Comparison of ENCODE assay signal across 8 mouse cellular contexts in the genomic region with DNA sequence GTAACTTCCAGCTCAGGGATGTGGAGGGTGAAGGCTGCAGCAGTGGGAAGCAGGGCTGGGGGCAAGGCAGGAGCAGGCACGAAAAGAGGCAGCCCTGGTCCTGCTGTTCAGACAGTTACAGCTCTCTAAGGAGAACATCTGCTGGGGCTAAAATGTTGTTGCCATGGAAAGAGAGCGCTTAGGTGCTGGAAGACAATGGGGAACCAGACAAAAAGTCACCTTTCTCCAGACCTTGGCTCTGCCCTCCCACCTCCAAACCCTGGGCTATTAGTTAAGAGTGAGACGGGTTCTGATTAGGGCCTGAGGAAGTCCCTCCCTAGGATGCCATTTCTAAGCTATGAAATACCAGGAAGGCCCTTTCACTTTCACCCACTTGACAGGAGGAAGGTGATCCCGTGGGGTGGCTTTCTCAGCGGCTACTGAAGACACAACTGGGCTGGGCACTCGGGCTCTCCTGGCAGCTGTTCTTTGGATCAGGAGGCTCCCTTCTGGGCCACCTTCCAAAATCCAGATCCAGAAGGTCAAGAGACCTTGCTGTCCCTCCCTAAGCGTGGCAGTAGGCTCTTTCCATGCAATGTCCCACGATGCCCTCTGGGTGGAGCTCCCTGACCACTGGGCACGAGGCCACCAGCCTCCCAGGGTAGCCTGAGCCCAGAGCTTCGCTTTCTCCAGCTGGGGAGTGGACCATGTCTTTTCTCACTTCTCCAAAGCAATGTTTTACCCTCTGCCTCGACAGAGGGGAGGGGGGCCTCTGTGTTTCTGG. TPM values are rescaled to one million over a fixed set of nuclear protein-coding genes. Genes with fewer than 3 reads are reported as not detected.
DNase-seq lines count a peak whose midpoint lies in the region; ATAC-seq lines count a peak whose summit lies in the region.

No protein-coding gene starts in this region.

- WGBS in heart, embryonic 13.5 days: 13% methylated on average over 11 of the region's 11 CpGs

- DNase-seq in ES-CJ7 (ENCODE audit: low read depth, low spot score): peak; percentile 50
- DNase-seq in adrenal gland, postnatal 4 days (ENCODE audit: low spot score in 2 of 2): peak; percentile 45 to 73
- DNase-seq in kidney, postnatal 10 days: peak; percentile 88
- DNase-seq in lung, adult 18-20 months: peak; percentile 82 to 87
- DNase-seq in ovary, postnatal 10 days (ENCODE audit: low spot score): peak; percentile 64
- DNase-seq in yolk sac, embryonic 10.5 days (ENCODE audit: low spot score): no peak

- H3K4me2 ChIP-seq in heart, embryonic 13.5 days: peak overlapping the region; percentile 53

- H3K27me3 ChIP-seq in heart, embryonic 13.5 days (replicated peaks): peaks cover 6% of the 10 kb centered on the region; the same call in 1 of the 2 replicates

- peaks cover 3% of the 10 kb centered on the region; the same call in 1 of the 2 replicates for H3K4me1 ChIP-seq in heart, embryonic 13.5 days

- H3K9ac ChIP-seq in heart, embryonic 13.5 days: peak overlapping the region; percentile 58

- H3K27ac ChIP-seq in heart, embryonic 13.5 days (replicated peaks): no peak overlapping the region

- peak overlapping the region; percentile 22; the same call in 1 of the 2 replicates for H3K4me3 ChIP-seq in heart, embryonic 13.5 days

- H3K36me3 ChIP-seq in heart, embryonic 13.5 days: peaks cover 40% of the 10 kb centered on the region

- ATAC-seq in erythroblast, adult 5-6 weeks (replicated peaks; ENCODE audit: low FRiP score, poor library complexity, severe bottlenecking): peak; percentile 83
- no peak; the same call in 1 of the 2 replicates for ATAC-seq in heart, embryonic 13.5 days (ENCODE audit: extremely low read depth, insufficient number of reproducible peaks, low FRiP score, low TSS enrichment)

- H3K9me3 ChIP-seq in heart, embryonic 13.5 days: no peaks in the 10 kb centered on the region

RNA-seq across cellular contexts. Expression of a gene that starts 11.8 kb away (rescaled TPM):
- total RNA-seq in adrenal gland, postnatal 4 days (2021): 10 to 100 TPM; 68.0 to 72.1 TPM
- total RNA-seq in erythroblast, adult 5-6 weeks (2015; ENCODE audit: low replicate concordance): 21.5 and 25.1 TPM in 2 replicates
- total RNA-seq in erythroblast, adult 5-6 weeks (2017; ENCODE audit: low replicate concordance): 14.2 and 30.1 TPM in 2 replicates
- 8.2 and 8.4 TPM in 2 replicates for polyA plus RNA-seq in heart, embryonic 13.5 days (2015; fragmentation: Nextera tagmentation; extraction: Ambion mirVana)

RNA-seq across cellular contexts. Expression of a gene that starts 20.7 kb away (rescaled TPM):
- total RNA-seq in adrenal gland, postnatal 4 days (2021): 1 to 10 TPM; 5.8 to 6.1 TPM
- not detected in 2 replicates for total RNA-seq in erythroblast, adult 5-6 weeks (2015; ENCODE audit: low replicate concordance)
- 0.09 and 0.84 TPM in 2 replicates for total RNA-seq in erythroblast, adult 5-6 weeks (2017; ENCODE audit: low replicate concordance)
- polyA plus RNA-seq in heart, embryonic 13.5 days (2015; fragmentation: Nextera tagmentation; extraction: Ambion mirVana): 0.18 and 0.44 TPM in 2 replicates

RNA-seq across cellular contexts. Expression of a gene that starts 46.0 kb away (rescaled TPM):
- total RNA-seq in adrenal gland, postnatal 4 days (2021): 10 to 100 TPM; 16.2 to 16.9 TPM
- not detected in 2 replicates for total RNA-seq in erythroblast, adult 5-6 weeks (2015; ENCODE audit: low replicate concordance)
- 0.14 TPM in 1 of 2 replicates, not detected in the other for total RNA-seq in erythroblast, adult 5-6 weeks (2017; ENCODE audit: low replicate concordance)
- polyA plus RNA-seq in heart, embryonic 13.5 days (2015; fragmentation: Nextera tagmentation; extraction: Ambion mirVana): 6.2 and 6.8 TPM in 2 replicates

Comparison
In these comparisons a context has a peak if more than half of its experiments do, and no peak if none do; other contexts are left out.
1. RNA of a gene that starts 46.0 kb away (total RNA-seq): 16.2 to 16.9 TPM in adrenal gland, postnatal 4 days; 0.14 TPM in erythroblast, adult 5-6 weeks; every median in the first group is over 10 times any median in the second.